Mouse (Mus musculus) c-Kit-negative CD71-positive TER-119-positive erythroid progenitor cells, embryonic 14.5 days (primary cell): ENCODE measurements around the gene Plod3.

Experiments
- DNase-seq: peaks from one replicate; pipeline ENCODE4 v3.0.0-alpha.2; 2013; ENCODE audit warnings: low read depth, low spot score

The Plod3 gene

GRCm38 (mm10) chr5:136962966-136963540 lies 23.8 kb upstream of the Plod3 start:
- no peak for DNase-seq

DNA sequence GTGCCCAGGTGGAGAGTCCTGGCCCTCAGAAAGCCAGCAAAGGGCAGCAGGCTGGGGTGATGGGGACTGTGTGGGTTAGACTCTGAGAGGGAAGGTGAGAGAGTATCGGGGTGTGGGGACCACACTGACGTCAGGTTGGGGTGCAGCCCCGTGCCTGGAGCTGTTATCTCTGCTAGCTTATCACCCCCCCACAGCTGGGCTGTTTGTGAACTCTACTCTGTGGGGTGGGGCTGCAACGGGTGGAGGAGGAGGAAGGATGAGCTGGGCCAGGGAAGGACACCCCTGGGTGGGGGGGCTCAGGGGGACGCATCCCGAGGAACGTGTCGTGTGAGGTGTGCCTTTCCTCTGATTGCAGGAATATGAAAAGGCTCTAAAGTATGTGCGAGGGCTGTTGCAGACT lies 21.6 kb upstream of the Plod3 start:
- peak; percentile 58 for DNase-seq

DNA sequence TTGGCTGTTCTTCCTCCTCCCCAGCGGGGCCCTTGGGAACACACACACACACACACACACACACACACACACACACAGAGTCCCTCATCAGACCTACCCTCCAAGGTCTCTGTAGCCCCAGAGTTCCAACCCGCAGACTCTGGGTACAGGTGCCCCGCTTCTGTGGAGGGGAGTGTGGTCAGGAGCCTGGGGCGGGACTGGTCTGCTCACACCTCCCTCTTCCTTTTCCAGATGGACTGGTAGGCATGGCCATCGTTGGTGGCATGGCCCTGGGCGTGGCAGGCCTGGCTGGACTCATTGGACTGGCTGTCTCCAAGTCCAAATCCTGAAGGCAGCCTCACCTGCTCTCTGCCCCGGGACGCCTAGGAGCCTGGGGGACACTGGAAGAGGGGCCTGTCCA lies 21.1 kb upstream of the Plod3 start:
- peak; percentile 31 for DNase-seq

DNA sequence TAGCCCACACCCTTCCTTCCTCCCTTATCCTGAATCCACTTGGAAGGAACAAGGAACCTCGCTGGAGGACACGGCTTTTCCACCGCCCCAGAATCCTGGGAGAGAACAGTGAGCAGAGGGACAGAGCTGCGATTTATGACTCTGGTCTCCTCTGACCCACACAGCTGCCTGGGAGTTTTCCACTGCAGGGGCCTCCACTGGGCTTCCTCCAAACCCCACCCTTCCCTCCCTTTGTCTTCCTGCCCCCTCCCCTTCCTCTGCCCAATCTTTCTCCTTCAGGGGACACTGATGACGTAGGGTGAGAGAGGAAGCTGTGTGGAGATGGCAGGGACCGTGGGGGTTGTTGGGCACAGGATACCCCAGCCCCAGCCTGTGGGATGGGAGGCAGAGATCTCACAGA lies 20.5 kb upstream of the Plod3 start, which contains the start of gene Cldn15:
Gene Cldn15 (plus strand): TSS at position 286 of the 400 bp plus-strand sequence.
- DNase-seq = no peak

DNA sequence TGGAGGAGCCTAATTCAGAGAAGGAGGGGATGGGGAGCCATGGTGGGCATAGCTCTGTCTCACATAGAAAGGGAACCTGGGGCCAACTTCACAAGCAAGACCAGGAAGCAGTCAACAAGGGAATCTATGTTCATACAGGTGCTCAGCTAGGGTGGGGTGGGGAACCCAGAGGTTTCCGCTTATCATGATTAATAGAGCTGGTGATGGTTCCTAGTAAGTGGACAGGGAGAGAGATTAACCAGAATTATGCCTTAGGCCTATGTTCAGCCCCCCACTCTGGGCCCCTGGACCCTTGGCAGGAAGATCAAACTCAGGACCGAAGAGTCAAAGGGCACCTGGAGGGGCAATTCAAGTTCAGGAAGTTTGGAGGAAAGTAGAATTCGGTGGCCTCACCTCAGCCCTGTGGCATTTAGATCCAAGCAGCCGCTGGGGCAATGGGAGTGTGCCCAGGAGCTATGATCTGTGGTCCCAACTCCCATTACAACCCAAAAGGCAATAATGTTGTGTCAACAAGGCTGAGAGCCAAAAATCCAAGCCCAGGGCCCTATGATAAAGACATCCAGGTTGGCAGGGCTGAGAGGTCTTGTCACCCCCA lies 19.9 kb upstream of the Plod3 start:
- no peak for DNase-seq

DNA sequence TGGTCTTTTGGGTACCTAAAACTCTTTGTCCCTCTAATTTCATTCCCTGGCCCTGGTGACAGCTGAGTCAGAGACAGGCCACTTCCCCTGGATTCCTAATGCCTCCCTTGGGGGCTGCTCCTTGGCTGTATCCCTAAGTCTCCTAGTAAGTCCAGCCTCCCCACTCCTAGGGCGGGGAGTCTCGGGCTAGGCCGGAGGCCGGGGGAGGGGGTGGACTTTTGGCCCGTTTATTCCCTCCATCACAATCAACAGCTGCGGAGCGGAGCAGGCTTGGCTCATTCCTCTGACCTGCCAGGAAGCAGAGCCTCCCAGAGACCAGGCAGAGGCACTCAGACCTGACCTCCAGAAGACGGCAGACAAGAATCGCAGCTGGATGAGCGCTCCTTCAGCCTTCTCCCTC lies 19.2 kb upstream of the Plod3 start:
- DNase-seq = no peak

GRCm38 (mm10) chr5:136970703-136971102 lies 16.1 kb upstream of the Plod3 start:
- peak; percentile 71 for DNase-seq

DNA sequence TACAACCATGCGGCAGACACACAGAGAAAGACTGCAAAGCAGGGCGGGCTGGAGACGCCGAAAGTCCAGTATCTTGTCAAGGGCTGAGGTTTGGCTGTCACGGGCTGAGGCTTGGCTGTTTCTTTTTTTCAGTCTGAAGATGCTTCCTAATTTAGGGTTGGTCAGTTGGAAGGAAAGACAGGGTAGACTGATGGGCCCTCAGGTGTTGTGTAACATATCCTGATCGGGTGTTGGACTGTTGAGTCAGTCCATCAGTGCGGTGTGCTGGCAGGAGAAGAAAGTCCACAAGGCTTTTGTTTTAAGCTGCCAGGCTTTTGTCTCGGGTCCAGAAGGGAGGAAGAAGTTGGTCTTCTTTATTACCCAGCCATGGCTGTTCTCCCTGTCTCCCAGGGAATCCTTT lies 13.1 kb upstream of the Plod3 start:
- no peak for DNase-seq

- DNase-seq = no peak
These were observed 9.1 kb upstream of the Plod3 start for GRCm38 (mm10) chr5:136977769-136978168.

GRCm38 (mm10) chr5:136979762-136980161 lies 7.1 kb upstream of the Plod3 start:
- no peak for DNase-seq

GRCm38 (mm10) chr5:136980974-136981373 lies 5.8 kb upstream of the Plod3 start:
- no peak for DNase-seq

GRCm38 (mm10) chr5:136982338-136982930 lies 4.4 kb upstream of the Plod3 start:
- DNase-seq = no peak

DNA sequence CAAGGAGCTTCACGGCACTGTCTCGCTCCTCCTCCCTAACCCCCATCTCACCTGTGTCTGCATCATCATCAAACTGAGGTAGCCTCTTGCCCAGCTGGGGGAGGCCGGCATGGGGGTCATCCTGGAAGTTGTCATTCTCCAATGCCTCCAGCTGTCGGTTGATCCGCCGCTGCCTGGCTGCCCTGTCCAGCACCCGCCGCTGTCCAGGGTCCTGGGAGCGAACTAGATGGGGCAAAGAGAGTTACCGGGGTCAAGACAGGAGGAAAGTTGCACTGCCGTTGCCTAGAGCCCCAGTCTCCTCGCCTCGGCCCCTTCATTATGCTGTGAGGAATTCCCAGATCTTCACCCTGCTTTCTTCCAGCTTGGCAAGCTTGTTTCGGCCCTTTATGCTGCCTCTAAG lies 2.0 kb upstream of the Plod3 start:
- DNase-seq = no peak

DNA sequence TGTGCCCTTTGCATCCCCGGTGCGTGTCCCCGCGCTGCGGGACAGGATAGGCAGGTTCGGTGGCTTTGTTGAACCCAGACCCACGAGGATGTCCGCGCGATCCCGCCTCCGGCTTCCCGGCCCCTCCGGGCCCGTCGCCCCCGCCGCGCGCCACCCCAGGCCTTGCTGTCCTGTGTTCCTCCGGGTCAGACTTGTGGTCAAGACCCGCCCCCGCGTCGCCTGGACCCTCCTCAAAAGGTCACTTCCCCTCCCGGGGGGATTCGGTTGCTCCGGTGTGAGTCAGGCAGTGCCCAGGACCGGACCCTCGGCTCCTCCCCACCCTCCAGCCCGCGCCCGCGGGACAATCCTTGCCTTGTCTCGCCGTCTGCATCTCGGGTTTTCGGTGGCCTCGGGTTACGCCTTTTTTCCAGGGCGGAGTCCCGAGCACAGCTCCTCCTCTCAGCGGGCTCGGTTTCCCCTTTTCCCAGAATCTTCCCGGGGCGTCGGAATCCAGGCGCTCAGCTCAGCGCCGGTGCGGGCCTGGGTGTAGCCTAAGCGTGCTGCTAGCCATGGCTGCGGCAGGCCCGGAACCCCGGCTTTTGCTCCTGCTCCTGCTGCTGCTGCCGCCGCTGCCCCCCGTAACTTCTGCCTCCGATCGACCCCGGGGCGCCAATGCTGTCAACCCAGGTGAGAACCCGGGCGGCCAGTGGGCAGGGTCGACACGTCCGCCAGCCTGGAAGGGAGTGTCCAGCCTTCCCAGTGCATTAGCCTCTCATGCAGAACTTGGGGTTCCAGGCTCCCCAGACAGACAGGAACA lies 517 bp downstream of the Plod3 start:
- peak; percentile 73 for DNase-seq

DNA sequence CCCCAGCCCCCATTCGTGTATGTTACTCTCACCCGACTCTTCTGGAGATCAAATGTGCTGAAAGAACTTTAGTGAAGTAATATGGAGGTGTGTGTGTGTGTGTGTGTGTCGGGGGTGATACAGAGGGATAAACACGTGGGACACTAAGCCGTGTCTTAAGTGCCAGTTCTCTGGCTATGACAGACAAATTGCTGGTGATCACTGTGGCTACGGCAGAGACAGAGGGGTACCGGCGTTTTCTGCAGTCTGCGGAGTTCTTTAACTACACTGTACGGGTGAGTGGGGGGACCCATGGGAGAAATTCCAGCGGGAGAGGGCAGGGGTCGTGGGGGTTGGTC lies 1.1 kb downstream of the Plod3 start, which contains the start of gene Znhit1:
Gene Znhit1 (minus strand): TSS at position 88 of the 338 bp plus-strand sequence.
- no peak for DNase-seq

- DNase-seq = no peak
These were observed 1.6 kb downstream of the Plod3 start for GRCm38 (mm10) chr5:136988420-136988819.

- no peak for DNase-seq
These were observed 3.0 kb downstream of the Plod3 start for GRCm38 (mm10) chr5:136989801-136990200.

GRCm38 (mm10) chr5:136999449-136999848 lies 12.6 kb downstream of the Plod3 start:
- DNase-seq = no peak

- no peak for DNase-seq
These were observed 13.8 kb downstream of the Plod3 start for GRCm38 (mm10) chr5:137000612-137001011.

DNA sequence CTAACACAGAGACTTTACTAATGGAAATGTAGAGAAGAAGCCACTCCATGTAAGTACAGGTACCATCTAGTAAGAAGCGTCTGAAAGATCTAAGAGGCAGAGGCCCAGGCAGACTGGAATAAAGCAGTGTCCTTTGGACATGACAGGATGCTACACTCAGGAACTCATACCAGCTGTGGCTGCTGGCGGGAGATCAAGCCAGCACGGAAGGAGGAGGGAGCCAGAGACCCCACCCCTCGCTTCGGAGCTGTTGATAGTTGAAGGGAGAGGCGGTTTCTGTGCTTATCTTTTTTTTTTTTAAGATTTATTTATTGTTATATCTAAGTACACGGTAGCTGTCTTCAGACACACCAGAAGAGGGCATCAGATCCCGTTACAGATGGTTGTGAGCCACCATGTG lies 20.5 kb downstream of the Plod3 start:
- no peak for DNase-seq

- no peak for DNase-seq
These were observed 23.2 kb downstream of the Plod3 start for GRCm38 (mm10) chr5:137009988-137010387.

DNA sequence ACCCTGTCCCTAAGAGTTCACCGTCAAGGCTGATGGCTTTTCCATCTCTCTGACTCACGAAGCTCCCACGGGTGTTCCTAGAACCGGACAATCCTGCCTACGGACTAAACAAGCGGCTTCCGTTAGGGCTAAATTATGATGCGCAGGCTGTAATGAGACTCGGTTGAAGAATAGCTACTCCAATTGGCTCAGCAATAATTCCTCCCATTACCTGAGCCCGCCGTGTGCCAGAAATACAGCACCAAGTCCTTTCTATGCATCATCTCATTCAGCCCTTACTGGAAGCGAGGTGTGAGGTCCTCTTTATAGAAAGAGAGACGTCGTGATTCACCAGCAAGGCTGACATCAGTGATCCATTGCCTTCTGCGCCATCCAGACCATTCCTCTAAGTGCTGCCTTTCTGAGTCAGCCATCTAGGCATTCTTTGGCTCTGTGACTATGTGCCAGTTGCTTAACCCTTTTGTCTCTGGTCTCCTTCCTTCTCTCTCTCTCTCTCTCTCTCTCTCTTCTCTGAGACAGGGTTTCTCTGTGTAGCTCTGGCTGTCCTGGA lies 25.7 kb downstream of the Plod3 start:
- no peak for DNase-seq
